Mouse (Mus musculus): ENCODE data around the gene Vmn1r188. TPM values are rescaled to one million over a fixed set of nuclear protein-coding genes. Genes with fewer than 3 reads are reported as not detected.
"Not testable (repeated sequence)": the region's sequence is repeated elsewhere in the genome, so short reads cannot be mapped to it uniquely, and the experiment has no call there.

The Vmn1r188 gene
- polyA plus RNA-seq, 1 experiment from 2014 or later, result not detected

DNA sequence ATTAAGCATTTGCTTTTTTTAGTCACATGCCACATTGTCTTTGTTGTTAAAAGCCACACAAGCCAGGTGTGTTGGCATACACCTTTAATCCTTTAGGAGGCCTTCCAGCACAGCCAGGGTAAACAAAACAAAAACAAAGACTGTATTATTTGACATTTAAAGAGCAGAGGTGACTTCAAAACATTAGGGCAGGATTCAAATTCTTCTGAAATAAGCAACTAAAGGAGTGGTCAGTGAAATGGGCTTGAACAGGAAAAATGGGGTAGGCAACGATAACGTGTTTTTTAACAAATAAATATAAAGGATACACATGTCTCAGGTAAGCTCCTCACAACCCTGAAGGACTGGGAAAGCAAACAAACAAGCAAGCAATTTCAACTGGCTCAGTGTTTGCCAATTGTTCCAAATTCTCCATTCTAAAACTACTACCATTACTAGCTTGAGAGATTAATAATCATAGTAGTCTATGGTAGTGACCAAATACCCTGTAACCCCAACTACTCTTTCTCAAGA lies 44.2 kb upstream of the Vmn1r188 start:
- H3K27ac ChIP-seq (replicated peaks; ENCODE audit: low read depth, low read length), result peak overlapping the region; percentile 92
- peak overlapping the region; percentile 61 for H3K4me2 ChIP-seq (ENCODE audit: low read depth, low read length)
- DNase-seq (ENCODE audit: low spot score), result no peak
- WGBS, result 7% methylated on average over 2 of the region's 2 CpGs
- H3K4me1 ChIP-seq (ENCODE audit: control insufficient read depth, insufficient read depth, low read length), result peaks cover 30% of the 10 kb centered on the region
- H3K9me3 ChIP-seq (ENCODE audit: control insufficient read depth, low read length), result no peaks in the 10 kb centered on the region
- H3K36me3 ChIP-seq (ENCODE audit: control insufficient read depth, insufficient read depth, low read length), result no peaks in the 10 kb centered on the region
- H3K27me3 ChIP-seq (replicated peaks; ENCODE audit: control insufficient read depth, insufficient read depth, low read length), result no peaks in the 10 kb centered on the region
- no peak for ATAC-seq (ENCODE audit: low read depth)
- H3K9ac ChIP-seq (ENCODE audit: low read depth, low read length), result peak overlapping the region; percentile 63
- H3K4me3 ChIP-seq (ENCODE audit: low read depth, low read length), result peak overlapping the region; percentile 42

DNA sequence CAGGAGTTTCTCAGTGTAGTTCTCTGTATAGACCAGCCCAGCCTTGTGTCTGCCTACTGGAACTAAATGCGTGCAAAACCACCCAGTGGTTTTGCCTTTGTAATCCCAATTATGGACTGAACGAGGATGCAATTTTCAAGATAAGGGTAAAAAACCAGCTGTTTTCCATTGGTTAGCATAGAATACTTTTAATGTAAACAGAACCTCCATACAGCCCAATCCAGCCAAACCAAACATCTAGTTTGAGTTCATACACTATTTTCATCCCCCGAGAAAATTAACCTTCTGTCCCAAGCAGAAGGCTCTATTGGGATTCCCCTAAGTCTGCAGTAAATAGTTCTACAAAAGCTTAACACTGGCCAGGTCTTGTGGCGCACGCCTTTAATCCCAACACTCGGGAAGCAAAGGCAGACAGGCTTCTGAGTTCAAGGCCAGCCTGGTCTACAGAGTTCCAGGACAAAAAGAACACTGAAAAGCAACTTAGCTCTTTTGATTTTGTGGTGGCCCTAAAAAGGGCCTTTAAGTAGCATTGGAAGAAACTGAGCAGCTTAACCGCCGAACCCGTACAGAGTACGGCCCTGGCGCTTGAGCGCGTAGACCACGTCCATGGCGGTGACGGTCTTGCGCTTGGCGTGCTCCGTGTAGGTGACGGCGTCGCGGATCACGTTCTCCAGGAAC lies 43.6 kb upstream of the Vmn1r188 start:
- DNase-seq (ENCODE audit: low spot score) (no peak), ATAC-seq (ENCODE audit: low read depth) (0 out of 2 replicates have a peak, but pooled peaks have one; percentile 0)
- H3K4me1 ChIP-seq (ENCODE audit: control insufficient read depth, insufficient read depth, low read length), result peaks cover 30% of the 10 kb centered on the region
- 2% methylated on average over 17 of the region's 24 CpGs for WGBS
- H3K4me3 ChIP-seq (ENCODE audit: low read depth, low read length), result peak overlapping the region; percentile 42
- no peaks in the 10 kb centered on the region for H3K9me3 ChIP-seq (ENCODE audit: control insufficient read depth, low read length)
- H3K27me3 ChIP-seq (replicated peaks; ENCODE audit: control insufficient read depth, insufficient read depth, low read length), result no peaks in the 10 kb centered on the region
- H3K36me3 ChIP-seq (ENCODE audit: control insufficient read depth, insufficient read depth, low read length), result no peaks in the 10 kb centered on the region
- H3K9ac ChIP-seq (ENCODE audit: low read depth, low read length), result peak overlapping the region; percentile 63
- peak overlapping the region; percentile 92 for H3K27ac ChIP-seq (replicated peaks; ENCODE audit: low read depth, low read length)
- peak overlapping the region; percentile 61 for H3K4me2 ChIP-seq (ENCODE audit: low read depth, low read length)

- not testable (repeated sequence) for H3K36me3 ChIP-seq (ENCODE audit: control insufficient read depth, insufficient read depth, low read length); H3K27me3 ChIP-seq (replicated peaks; ENCODE audit: control insufficient read depth, insufficient read depth, low read length); H3K9me3 ChIP-seq (ENCODE audit: control insufficient read depth, low read length)
- peak within 1 kb of the TSS; percentile 66 for H3K9ac ChIP-seq (ENCODE audit: low read depth, low read length)
- WGBS, result under 1% methylated on average over 22 of the region's 27 CpGs
- DNase-seq (ENCODE audit: low spot score) (peak; percentile 96), ATAC-seq (ENCODE audit: low read depth) (peak; percentile 62)
- H3K4me1 ChIP-seq (ENCODE audit: control insufficient read depth, insufficient read depth, low read length), result peaks cover 30% of the 10 kb centered on the region
- peak within 1 kb of the TSS; percentile 92 for H3K27ac ChIP-seq (replicated peaks; ENCODE audit: low read depth, low read length)
- H3K4me2 ChIP-seq (ENCODE audit: low read depth, low read length), result peak within 1 kb of the TSS; percentile 61
- peak within 1 kb of the TSS; percentile 42 for H3K4me3 ChIP-seq (ENCODE audit: low read depth, low read length)
These were observed 43.1 kb upstream of the Vmn1r188 start, which contains the start of gene Hist1h4i for GRCm38 (mm10) chr13:22041142-22041536. Gene Hist1h4i, minus strand, starts transcription at chr13:22041362.

DNA sequence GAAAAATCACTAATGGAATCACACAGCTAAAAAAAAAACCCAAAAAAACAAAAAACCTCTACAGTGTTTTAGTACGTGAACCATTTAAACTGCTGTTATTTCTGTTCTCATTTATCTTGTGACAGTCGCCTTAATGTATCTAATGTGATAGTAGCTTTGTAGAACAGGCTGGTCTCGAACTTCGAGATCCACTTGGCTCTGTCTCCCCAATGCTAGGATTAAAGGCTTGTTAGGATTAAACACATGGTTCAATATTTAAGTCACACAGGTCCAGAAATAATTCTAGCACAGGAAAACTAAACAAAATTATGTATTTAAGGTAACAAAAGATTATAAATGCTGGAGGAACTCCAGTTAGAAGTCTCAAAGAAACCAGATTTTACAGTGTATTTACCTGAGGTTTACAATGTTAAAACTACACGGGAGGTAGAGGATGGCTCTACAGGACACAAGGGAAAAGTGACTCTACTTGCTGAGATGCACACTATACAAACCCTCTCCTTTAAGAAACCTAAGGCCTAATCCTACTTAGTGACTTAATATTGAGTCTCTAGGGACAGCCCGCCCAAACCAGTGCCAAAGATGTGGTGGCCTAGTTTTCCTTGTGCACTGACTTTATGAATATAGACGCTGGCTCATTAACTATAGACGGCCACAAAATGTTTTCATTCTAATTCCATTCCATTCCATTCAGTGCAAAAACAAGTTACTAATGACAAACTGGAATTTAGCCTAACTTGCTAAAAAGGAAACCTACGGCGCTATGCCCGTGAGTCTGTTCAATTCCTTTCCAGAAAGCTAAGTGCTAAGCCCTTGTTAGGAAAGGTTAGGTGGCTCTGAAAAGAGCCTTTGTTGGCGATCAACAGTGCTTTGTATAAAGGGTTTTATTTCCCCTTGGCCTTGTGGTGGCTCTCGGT lies 42.3 kb upstream of the Vmn1r188 start:
- H3K4me3 ChIP-seq (ENCODE audit: low read depth, low read length), result peak overlapping the region; percentile 42
- H3K4me2 ChIP-seq (ENCODE audit: low read depth, low read length), result peak overlapping the region; percentile 61
- 2% methylated on average over 13 of the region's 13 CpGs for WGBS
- H3K9me3 ChIP-seq (ENCODE audit: control insufficient read depth, low read length), result no peaks in the 10 kb centered on the region
- peaks cover 23% of the 10 kb centered on the region for H3K4me1 ChIP-seq (ENCODE audit: control insufficient read depth, insufficient read depth, low read length)
- peak overlapping the region; percentile 66 for H3K9ac ChIP-seq (ENCODE audit: low read depth, low read length)
- H3K27me3 ChIP-seq (replicated peaks; ENCODE audit: control insufficient read depth, insufficient read depth, low read length), result no peaks in the 10 kb centered on the region
- no peak for DNase-seq (ENCODE audit: low spot score)
- ATAC-seq (ENCODE audit: low read depth), result no peak
- H3K27ac ChIP-seq (replicated peaks; ENCODE audit: low read depth, low read length), result peak overlapping the region; percentile 92
- no peaks in the 10 kb centered on the region for H3K36me3 ChIP-seq (ENCODE audit: control insufficient read depth, insufficient read depth, low read length)

DNA sequence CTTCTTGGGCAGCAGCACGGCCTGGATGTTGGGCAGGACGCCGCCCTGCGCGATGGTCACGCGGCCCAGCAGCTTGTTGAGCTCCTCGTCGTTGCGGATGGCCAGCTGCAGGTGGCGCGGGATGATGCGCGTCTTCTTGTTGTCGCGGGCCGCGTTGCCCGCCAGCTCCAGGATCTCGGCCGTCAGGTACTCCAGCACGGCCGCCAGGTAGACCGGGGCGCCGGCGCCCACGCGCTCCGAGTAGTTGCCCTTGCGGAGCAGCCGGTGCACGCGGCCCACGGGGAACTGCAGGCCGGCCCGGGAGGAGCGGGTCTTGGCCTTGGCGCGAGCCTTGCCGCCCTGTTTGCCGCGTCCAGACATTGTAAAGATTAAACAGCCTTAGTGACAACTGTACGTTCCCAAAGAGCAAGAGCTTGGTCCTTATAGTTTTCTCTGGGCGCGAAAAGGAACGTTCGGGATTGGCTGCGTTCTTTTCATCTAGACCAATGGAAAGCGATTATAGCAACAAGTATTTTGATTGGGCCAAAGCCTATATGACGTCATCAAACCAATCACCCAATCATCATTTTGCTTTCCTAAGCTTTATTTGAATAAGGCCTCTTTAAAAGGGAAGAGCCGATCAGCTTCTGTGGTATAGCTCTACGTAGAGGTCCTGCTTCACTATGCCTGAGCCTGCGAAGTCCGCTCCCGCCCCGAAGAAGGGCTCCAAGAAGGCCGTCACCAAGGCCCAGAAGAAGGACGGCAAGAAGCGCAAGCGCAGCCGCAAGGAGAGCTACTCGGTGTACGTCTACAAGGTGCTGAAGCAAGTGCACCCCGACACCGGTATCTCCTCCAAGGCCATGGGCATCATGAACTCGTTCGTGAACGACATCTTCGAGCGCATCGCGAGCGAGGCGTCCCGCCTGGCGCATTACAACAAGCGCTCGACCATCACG lies 41.4 kb upstream of the Vmn1r188 start, which contains the start of the genes Hist1h2ag and Hist1h2bj:
Gene Hist1h2ag, minus strand, starts transcription at position 377 of the 935 bp plus-strand sequence.
Gene Hist1h2bj, plus strand, starts transcription at position 647 of the 935 bp plus-strand sequence.
- H3K36me3 ChIP-seq (ENCODE audit: control insufficient read depth, insufficient read depth, low read length); H3K27me3 ChIP-seq (replicated peaks; ENCODE audit: control insufficient read depth, insufficient read depth, low read length); H3K9me3 ChIP-seq (ENCODE audit: control insufficient read depth, low read length): not testable (repeated sequence)
- Histone ChIP-seq H3K4me3 (ENCODE audit: low read depth, low read length) (peak within 1 kb of the TSS; percentile 42), H3K4me1 (ENCODE audit: control insufficient read depth, insufficient read depth, low read length) (peaks cover 23% of the 10 kb centered on the region), H3K9ac (ENCODE audit: low read depth, low read length) (peak within 1 kb of the TSS; percentile 66), H3K4me2 (ENCODE audit: low read depth, low read length) (peak within 1 kb of the TSS; percentile 61), H3K27ac (replicated peaks; ENCODE audit: low read depth, low read length) (peak within 1 kb of the TSS; percentile 92)
- ATAC-seq (ENCODE audit: low read depth) (peak; percentile 89), DNase-seq (ENCODE audit: low spot score) (peak; percentile 99)
- WGBS, result 0% methylated on average over 32 of the region's 80 CpGs

DNA sequence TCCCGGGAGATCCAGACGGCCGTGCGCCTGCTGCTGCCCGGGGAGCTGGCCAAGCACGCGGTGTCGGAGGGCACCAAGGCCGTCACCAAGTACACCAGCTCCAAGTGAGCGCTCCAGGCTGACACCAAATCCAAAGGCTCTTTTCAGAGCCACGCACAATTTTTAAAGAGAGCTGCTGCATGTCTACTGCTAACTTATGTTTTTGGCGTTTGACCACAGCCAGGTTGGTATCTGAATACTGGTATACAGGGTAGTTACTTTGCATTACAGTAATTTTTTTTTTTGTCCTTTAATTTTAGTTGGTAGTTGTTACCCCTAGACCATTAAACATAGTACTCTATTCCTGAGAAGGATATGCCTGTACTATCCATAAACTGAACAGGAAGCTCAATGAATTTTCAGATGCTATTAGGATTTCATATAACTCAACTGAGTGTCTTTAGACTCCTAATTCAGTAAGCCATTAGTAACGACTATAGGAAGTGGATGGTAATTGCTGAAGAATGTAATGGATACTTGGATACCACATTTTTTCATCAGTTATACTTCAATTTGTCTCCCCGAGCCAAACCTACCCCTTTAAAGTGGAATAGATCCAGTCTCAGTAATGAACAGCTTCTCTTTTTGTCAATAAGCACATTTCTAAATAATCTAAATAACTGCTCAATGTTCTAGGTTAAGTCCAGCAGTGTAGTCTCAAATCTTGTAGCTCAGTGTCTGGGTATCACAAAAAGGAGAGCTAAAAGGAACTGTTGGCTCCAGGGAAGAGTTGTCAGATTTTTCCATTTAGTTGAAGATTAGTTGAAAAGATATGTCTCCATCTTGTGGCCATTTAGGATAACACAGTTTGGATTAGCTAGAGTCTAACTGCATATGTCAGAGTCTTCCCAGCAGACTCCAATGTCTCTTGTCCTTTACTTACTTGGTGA lies 40.5 kb upstream of the Vmn1r188 start:
- Histone ChIP-seq H3K4me2 (ENCODE audit: low read depth, low read length) (peak overlapping the region; percentile 61), H3K27ac (replicated peaks; ENCODE audit: low read depth, low read length) (peak overlapping the region; percentile 83), H3K36me3 (ENCODE audit: control insufficient read depth, insufficient read depth, low read length) (no peaks in the 10 kb centered on the region), H3K27me3 (replicated peaks; ENCODE audit: control insufficient read depth, insufficient read depth, low read length) (no peaks in the 10 kb centered on the region), H3K4me1 (ENCODE audit: control insufficient read depth, insufficient read depth, low read length) (peaks cover 23% of the 10 kb centered on the region), H3K4me3 (ENCODE audit: low read depth, low read length) (peak overlapping the region; percentile 41), H3K9ac (ENCODE audit: low read depth, low read length) (peak overlapping the region; percentile 61), H3K9me3 (ENCODE audit: control insufficient read depth, low read length) (no peaks in the 10 kb centered on the region)
- WGBS, result 1% methylated on average over 5 of the region's 14 CpGs
- ATAC-seq (ENCODE audit: low read depth) (0 out of 2 replicates have a peak, but pooled peaks have one; percentile 1), DNase-seq (ENCODE audit: low spot score) (peak; percentile 89)

- 80% methylated on average over 6 of the region's 6 CpGs for WGBS
- H3K27ac ChIP-seq (replicated peaks; ENCODE audit: low read depth, low read length), result peak overlapping the region; percentile 83; the same call in 1 of the 2 replicates
- H3K4me1 ChIP-seq (ENCODE audit: control insufficient read depth, insufficient read depth, low read length), result peaks cover 23% of the 10 kb centered on the region
- H3K4me3 ChIP-seq (ENCODE audit: low read depth, low read length), result peak overlapping the region; percentile 41; the same call in 1 of the 2 replicates
- peak overlapping the region; percentile 25; the same call in 1 of the 2 replicates for H3K9ac ChIP-seq (ENCODE audit: low read depth, low read length)
- DNase-seq (ENCODE audit: low spot score) (no peak), ATAC-seq (ENCODE audit: low read depth) (no peak)
- peak overlapping the region; percentile 61; the same call in 1 of the 2 replicates for H3K4me2 ChIP-seq (ENCODE audit: low read depth, low read length)
- H3K36me3 ChIP-seq (ENCODE audit: control insufficient read depth, insufficient read depth, low read length), result no peaks in the 10 kb centered on the region
- no peaks in the 10 kb centered on the region for H3K27me3 ChIP-seq (replicated peaks; ENCODE audit: control insufficient read depth, insufficient read depth, low read length)
- no peaks in the 10 kb centered on the region for H3K9me3 ChIP-seq (ENCODE audit: control insufficient read depth, low read length)
These were observed 39.6 kb upstream of the Vmn1r188 start for GRCm38 (mm10) chr13:22044432-22045155.
